In the genomic region with DNA sequence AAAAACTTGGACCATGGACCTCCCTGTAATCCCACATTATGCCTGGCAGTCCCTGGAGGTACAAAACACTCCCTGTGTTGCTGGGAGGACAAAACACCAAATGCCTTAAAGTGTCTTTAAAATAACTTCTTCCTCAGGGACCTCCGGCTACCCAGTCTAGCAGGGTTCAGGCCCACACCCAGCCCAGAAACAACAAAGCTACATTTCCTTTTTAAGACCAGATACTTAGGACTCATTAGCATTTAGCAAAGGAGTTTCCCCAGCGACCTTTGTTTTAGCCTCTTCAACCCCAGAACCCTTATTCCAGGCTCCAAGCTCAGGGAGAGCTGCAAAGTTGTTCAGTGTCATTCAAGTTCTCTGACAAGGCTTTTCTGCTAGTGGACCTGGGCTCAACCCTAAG, we compare ENCODE assay signal across 9 mouse cellular contexts. TPM values are rescaled to one million over a fixed set of nuclear protein-coding genes. Genes with fewer than 3 reads are reported as not detected.
DNase-seq lines count a peak whose midpoint lies in the region; ATAC-seq and TF ChIP-seq lines count a peak whose summit lies in the region.
"Had no signal": no experiment of that assay in that cellular context is flagged by ENCODE, and none has a peak within 500 bp of the region (broad histone marks: within the 10 kb centered on the region; RNA-seq: fewer than 3 reads in every experiment).

No protein-coding gene starts in this region.

- peaks cover 24% of the 10 kb centered on the region for H3K27me3 ChIP-seq in heart, embryonic 11.5 days (ENCODE audit: control insufficient read depth, insufficient read depth, low read length)
- peaks cover 18% of the 10 kb centered on the region for H3K27me3 ChIP-seq in E14TG2a.4 (ENCODE audit: insufficient read depth, low read length)
- no peaks in the 10 kb centered on the region for H3K27me3 ChIP-seq in forebrain, embryonic 15.5 days
- H3K27me3 ChIP-seq in liver, embryonic 13.5 days: peaks cover 69% of the 10 kb centered on the region

- no peak for ATAC-seq in heart, embryonic 11.5 days (replicated peaks; ENCODE audit: insufficient number of reproducible peaks, low FRiP score, low TSS enrichment)
- no peak for ATAC-seq in forebrain, embryonic 15.5 days (replicated peaks)
- no peak for ATAC-seq in liver, embryonic 13.5 days (ENCODE audit: low read depth)

- no peak for TF ChIP-seq CTCF in E14TG2a.4 (conservative IDR thresholded peaks at IDR 0.05; ENCODE audit: low read length)

- H3K4me2 ChIP-seq in heart, embryonic 11.5 days: peak overlapping the region; percentile 93
- H3K4me2 ChIP-seq in forebrain, embryonic 15.5 days (replicated peaks): peak overlapping the region; percentile 84
- peak overlapping the region; percentile 59 for H3K4me2 ChIP-seq in liver, embryonic 13.5 days

- no peaks in the 10 kb centered on the region for H3K36me3 ChIP-seq in heart, embryonic 11.5 days (ENCODE audit: control insufficient read depth, insufficient read depth, low read length)
- H3K36me3 ChIP-seq in E14TG2a.4 (ENCODE audit: insufficient read depth, low read length): no peaks in the 10 kb centered on the region
- no peaks in the 10 kb centered on the region for H3K36me3 ChIP-seq in forebrain, embryonic 15.5 days
- H3K36me3 ChIP-seq in liver, embryonic 13.5 days: no peaks in the 10 kb centered on the region

- peak overlapping the region; percentile 68 for H3K9ac ChIP-seq in heart, embryonic 11.5 days (ENCODE audit: low read depth, low read length)
- peak overlapping the region; percentile 77 for H3K9ac ChIP-seq in forebrain, embryonic 15.5 days (replicated peaks)
- H3K9ac ChIP-seq in liver, embryonic 13.5 days: no peak overlapping the region

- H3K27ac ChIP-seq in heart, embryonic 11.5 days (ENCODE audit: low read depth, low read length): peak overlapping the region; percentile 18; the same call in 1 of the 2 replicates
- peak overlapping the region; percentile 87 for H3K27ac ChIP-seq in forebrain, embryonic 15.5 days (replicated peaks)
- H3K27ac ChIP-seq in liver, embryonic 13.5 days: no peak overlapping the region

- no peak for DNase-seq in heart, adult 11 months
- no peak for DNase-seq in liver, embryonic 13.5 days
- no peak for DNase-seq in right cerebral cortex, postnatal 14 days
- no peak for DNase-seq in cerebellum, postnatal 36 days
- no peak for DNase-seq in adrenal gland, adult 18-20 months (ENCODE audit: low spot score in 2 of 2)
- DNase-seq: adrenal gland, adult 8-10 months had no signal

- 30% methylated on average over 2 of the region's 2 CpGs for WGBS in heart, embryonic 11.5 days (ENCODE audit: insufficient replicate concordance)
- 12% methylated on average over 2 of the region's 2 CpGs for WGBS in forebrain, embryonic 15.5 days
- 32% methylated on average over 2 of the region's 2 CpGs for WGBS in liver, embryonic 13.5 days (ENCODE audit: insufficient replicate concordance)

- peak overlapping the region; percentile 63 for H3K4me3 ChIP-seq in heart, embryonic 11.5 days (ENCODE audit: low read depth, low read length)
- peak overlapping the region; percentile 82 for H3K4me3 ChIP-seq in E14TG2a.4 (replicated peaks; ENCODE audit: low read length)
- peak overlapping the region; percentile 64 for H3K4me3 ChIP-seq in forebrain, embryonic 15.5 days
- H3K4me3 ChIP-seq in liver, embryonic 13.5 days (replicated peaks): no peak overlapping the region

- no peaks in the 10 kb centered on the region for H3K9me3 ChIP-seq in heart, embryonic 11.5 days (replicated peaks; ENCODE audit: control insufficient read depth, low read length)
- no peaks in the 10 kb centered on the region for H3K9me3 ChIP-seq in E14TG2a.4 (ENCODE audit: low read length)
- no peaks in the 10 kb centered on the region for H3K9me3 ChIP-seq in forebrain, embryonic 15.5 days
- H3K9me3 ChIP-seq in liver, embryonic 13.5 days (replicated peaks): no peaks in the 10 kb centered on the region

- H3K4me1 ChIP-seq in heart, embryonic 11.5 days (ENCODE audit: control insufficient read depth, insufficient read depth, low read length): peaks cover 9% of the 10 kb centered on the region; the same call in 1 of the 2 replicates
- peaks cover 66% of the 10 kb centered on the region for H3K4me1 ChIP-seq in E14TG2a.4 (replicated peaks; ENCODE audit: low read depth, low read length)
- H3K4me1 ChIP-seq in forebrain, embryonic 15.5 days: peaks cover 31% of the 10 kb centered on the region
- H3K4me1 ChIP-seq in liver, embryonic 13.5 days (replicated peaks): no peaks in the 10 kb centered on the region

RNA-seq across cellular contexts. Expression of a gene that starts 0.9 kb away (rescaled TPM):
- polyA plus RNA-seq in heart, embryonic 11.5 days (2014; fragmentation: Nextera tagmentation; extraction: Ambion mirVana): 29.3 and 34.2 TPM in 2 replicates
- polyA plus RNA-seq in forebrain, embryonic 15.5 days (2015; fragmentation: Nextera tagmentation; extraction: Ambion mirVana): 50.8 and 64.3 TPM in 2 replicates
- polyA plus RNA-seq in liver, embryonic 13.5 days (2015; fragmentation: Nextera tagmentation; extraction: Ambion mirVana): 2.0 and 2.6 TPM in 2 replicates
- total RNA-seq in adrenal gland, adult 18-20 months (2021): 10 to 100 TPM in 1 of 2 experiments, 1 to 10 TPM in 1; 6.8 to 11.8 TPM

RNA-seq across cellular contexts. Expression of a gene that starts 13.4 kb away (rescaled TPM):
- polyA plus RNA-seq in heart, embryonic 11.5 days (2014; fragmentation: Nextera tagmentation; extraction: Ambion mirVana): 59.3 and 68.9 TPM in 2 replicates
- polyA plus RNA-seq in forebrain, embryonic 15.5 days (2015; fragmentation: Nextera tagmentation; extraction: Ambion mirVana): 103 and 106 TPM in 2 replicates
- 33.4 TPM in 2 replicates for polyA plus RNA-seq in liver, embryonic 13.5 days (2015; fragmentation: Nextera tagmentation; extraction: Ambion mirVana)
- total RNA-seq in adrenal gland, adult 18-20 months (2021): 10 to 100 TPM; 48.1 to 53.3 TPM

RNA-seq across cellular contexts. Expression of a gene that starts 24.8 kb away (rescaled TPM):
- polyA plus RNA-seq in heart, embryonic 11.5 days (2014; fragmentation: Nextera tagmentation; extraction: Ambion mirVana): 0.13 TPM in 1 of 2 replicates, not detected in the other
- 0.11 and 0.14 TPM in 2 replicates for polyA plus RNA-seq in forebrain, embryonic 15.5 days (2015; fragmentation: Nextera tagmentation; extraction: Ambion mirVana)
- not detected in 2 replicates for polyA plus RNA-seq in liver, embryonic 13.5 days (2015; fragmentation: Nextera tagmentation; extraction: Ambion mirVana)
- total RNA-seq in adrenal gland, adult 18-20 months (2021): not detected
- total RNA-seq: adrenal gland, adult 8-10 months had no signal

RNA-seq across cellular contexts. Expression of a gene that starts 32.7 kb away (rescaled TPM):
- polyA plus RNA-seq in heart, embryonic 11.5 days (2014; fragmentation: Nextera tagmentation; extraction: Ambion mirVana): 0.17 and 0.30 TPM in 2 replicates
- polyA plus RNA-seq in forebrain, embryonic 15.5 days (2015; fragmentation: Nextera tagmentation; extraction: Ambion mirVana): 0.08 and 0.29 TPM in 2 replicates
- 0.06 and 0.13 TPM in 2 replicates for polyA plus RNA-seq in liver, embryonic 13.5 days (2015; fragmentation: Nextera tagmentation; extraction: Ambion mirVana)
- total RNA-seq in adrenal gland, adult 18-20 months (2021): 1 to 10 TPM; 2.3 to 2.8 TPM

RNA-seq across cellular contexts. Expression of a gene that starts 32.9 kb away (rescaled TPM):
- polyA plus RNA-seq in heart, embryonic 11.5 days (2014; fragmentation: Nextera tagmentation; extraction: Ambion mirVana): 39.8 and 43.6 TPM in 2 replicates
- polyA plus RNA-seq in forebrain, embryonic 15.5 days (2015; fragmentation: Nextera tagmentation; extraction: Ambion mirVana): 50.2 and 52.8 TPM in 2 replicates
- 27.2 and 27.8 TPM in 2 replicates for polyA plus RNA-seq in liver, embryonic 13.5 days (2015; fragmentation: Nextera tagmentation; extraction: Ambion mirVana)
- total RNA-seq in adrenal gland, adult 18-20 months (2021): 10 to 100 TPM; 48.5 to 51.9 TPM
